Mouse (Mus musculus): Measurements from ENCODE around the gene Specc1.

Specc1 gene

DNA sequence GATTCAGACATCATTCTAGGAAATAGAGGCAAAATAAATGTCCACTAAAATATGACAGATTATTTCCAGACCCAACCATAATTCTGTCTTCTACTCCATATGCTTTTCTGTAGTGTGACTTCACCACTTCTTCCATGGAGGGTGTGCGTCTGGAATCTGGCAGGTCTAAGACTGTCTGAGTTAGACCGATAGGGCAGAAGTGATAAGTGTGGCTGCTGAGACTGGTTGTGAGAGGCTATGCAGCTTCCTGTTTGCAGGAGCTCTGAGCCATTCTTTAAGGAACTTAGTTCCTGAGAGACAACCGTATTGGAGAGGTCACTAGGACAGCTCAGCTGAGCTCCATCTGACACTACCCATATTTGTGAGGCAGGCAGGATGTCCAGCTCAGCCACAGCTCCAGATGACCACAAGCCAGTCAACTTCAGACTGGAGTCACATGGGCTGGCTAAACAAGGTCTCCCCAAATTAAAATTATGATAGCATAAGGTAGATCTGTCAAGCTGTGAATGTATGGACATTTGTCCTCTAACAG, 146.9 kb downstream of the Specc1 start:
- no peak for DNase-seq

DNA sequence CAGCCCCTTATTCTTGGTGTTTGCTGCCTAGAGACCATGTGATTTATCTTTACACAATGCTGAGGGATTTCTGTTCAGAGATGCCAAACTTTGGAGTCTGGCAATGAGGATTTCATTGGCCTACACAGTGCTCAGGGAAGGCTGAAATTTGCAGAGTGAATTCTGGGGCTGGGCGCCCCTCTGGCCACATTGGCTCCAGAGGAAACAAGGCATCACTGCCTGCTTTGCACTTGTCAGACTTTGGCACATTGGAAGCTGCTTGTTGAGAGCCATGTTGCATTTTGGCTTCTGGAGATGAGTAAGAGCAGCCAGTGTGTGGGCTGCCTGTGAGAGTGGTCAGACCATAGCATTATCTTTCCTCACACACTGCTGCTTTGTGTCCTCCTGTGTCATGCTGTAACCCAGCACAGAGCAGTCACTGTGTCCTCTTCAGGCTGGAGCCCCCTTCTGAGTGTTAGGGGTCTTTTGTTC, 149.9 kb downstream of the Specc1 start:
- no peak for DNase-seq

DNA sequence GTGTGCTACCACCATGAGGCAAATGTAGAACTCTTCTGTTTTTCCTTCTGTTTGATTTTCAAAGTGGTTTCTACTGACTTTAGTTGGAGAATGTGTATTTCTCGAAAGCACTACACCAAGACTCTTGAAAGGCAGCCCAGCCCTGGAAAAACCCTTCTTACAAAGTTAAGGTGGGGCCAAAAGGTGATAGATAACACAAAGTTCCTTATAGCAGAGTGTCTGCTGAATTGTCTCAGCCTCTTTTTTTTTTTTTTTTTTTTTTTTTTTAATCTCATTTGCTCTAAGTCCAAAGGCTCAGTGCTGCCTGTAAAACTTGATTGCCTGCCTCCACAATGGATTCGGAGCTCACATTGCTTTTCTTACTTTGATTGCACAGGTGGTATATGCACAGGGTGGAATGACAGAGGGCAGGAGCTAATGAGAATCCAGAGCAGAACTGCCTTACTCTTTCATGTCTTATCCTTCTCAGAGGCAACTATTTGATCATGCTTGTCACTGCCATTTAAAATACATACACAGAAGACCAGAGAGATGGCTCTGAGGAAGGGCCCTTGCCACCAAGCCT, 150.8 kb downstream of the Specc1 start:
- no peak for DNase-seq

DNA sequence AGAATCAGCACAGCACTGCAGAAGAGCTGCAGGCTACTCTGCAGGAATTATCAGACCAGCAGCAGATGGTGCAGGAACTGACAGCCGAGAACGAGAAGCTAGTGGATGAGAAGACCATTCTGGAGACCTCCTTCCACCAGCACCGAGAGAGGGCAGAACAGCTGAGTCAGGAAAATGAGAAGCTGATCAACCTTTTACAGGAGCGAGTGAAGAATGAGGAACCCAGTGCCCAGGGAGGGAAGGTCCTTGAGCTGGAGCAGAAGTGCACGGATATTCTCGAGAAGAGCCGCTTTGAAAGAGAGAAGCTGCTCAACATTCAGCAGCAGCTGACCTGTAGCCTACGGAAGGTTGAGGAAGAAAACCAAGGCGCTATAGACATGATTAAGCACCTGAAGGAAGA, 162.0 kb downstream of the Specc1 start:
- no peak for DNase-seq

DNA sequence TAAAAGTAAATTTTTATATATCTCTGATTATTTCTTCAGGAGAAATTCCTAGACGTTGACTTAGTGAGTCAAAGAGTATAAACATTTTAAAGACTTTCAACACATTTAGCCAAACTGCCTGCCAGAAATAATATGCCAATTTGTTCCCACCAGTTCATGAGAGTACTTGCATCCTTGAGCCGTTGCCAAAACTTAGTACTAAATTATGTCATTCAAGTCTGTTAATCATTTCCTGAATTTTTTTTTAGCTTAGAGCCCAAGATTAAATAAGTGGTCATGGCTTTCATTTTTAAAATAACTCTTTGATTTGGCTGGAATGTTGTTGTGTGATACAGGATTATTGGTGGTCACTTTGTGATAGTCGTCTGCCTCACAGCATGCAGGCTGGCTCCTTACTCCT, 163.3 kb downstream of the Specc1 start:
- no peak for DNase-seq

DNA sequence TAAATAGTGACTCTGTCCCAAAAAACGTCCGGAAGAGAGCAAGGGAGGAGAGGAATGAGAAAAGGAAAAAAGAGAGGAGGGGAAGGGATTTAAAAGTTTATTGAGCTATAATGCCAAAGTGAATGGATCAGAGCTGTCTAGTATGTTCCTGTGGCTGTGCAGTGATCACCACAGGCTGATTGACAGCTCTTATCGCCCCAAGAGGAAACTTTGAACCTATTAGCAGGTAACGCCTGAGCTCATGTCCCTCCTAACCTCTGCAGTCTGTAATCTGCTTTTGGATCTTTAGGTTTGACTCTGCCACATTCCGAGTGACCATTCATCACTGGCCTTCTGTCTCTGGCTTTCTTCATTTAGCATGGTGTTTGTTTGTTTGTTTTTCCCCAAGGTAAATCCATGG, 164.8 kb downstream of the Specc1 start:
- DNase-seq: no peak

DNA sequence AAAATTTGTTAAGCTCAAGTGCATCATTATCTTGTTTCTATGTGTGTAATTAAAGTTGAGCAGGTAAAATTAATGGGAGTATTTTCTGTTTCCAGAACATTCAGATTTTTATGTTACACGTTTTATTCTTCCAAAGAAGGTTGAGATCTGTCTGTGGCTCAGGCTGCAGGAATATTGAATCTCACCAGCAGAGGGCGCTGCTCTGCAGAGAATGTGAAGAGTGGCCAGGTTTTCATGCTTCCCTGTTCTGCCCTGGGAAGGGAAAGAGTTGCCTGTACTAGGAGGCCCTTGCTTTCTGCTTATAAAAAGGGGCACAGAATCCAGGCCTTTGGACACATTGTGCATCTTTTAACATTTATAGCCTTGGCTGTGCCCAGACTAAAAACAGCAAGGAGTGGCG, 171.1 kb downstream of the Specc1 start:
- peak; percentile 91 to 93 for DNase-seq

DNA sequence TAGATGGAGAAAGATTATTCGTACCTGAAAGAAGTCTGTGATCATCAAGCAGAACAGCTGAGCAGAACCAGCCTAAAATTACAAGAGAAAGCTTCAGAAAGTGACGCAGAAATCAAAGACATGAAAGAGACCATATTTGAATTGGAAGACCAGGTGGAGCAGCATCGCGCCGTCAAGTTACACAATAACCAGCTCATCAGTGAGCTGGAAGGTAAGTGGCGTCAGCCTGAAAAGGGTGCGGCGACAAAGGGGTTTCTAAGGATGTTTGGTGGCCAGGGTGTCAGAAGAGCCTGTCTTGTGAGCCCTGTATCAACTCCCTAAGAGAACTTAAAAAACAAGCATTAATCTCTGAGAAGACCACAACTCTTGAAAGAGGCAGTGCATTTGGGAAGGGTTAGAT, 171.6 kb downstream of the Specc1 start:
- no peak for DNase-seq

DNA sequence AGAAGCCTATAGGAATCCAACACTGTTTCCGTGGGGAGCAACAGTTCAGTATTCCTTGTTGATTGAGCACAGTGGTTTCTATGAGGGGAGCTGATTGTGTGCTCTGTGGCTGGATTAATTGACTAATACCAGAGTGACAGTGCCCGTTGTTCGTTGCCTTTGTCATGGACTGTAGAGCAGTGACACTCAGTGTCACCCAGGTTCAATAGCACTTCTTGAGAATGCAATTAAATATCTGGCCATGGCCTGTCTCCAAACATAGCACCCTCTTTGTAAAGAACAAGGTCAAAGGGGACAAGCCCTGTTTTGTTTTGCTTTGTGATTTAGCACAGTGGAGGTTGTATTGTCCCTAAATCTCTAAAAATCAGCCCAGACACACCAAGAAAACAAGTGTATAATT, 173.6 kb downstream of the Specc1 start:
- no peak for DNase-seq

DNA sequence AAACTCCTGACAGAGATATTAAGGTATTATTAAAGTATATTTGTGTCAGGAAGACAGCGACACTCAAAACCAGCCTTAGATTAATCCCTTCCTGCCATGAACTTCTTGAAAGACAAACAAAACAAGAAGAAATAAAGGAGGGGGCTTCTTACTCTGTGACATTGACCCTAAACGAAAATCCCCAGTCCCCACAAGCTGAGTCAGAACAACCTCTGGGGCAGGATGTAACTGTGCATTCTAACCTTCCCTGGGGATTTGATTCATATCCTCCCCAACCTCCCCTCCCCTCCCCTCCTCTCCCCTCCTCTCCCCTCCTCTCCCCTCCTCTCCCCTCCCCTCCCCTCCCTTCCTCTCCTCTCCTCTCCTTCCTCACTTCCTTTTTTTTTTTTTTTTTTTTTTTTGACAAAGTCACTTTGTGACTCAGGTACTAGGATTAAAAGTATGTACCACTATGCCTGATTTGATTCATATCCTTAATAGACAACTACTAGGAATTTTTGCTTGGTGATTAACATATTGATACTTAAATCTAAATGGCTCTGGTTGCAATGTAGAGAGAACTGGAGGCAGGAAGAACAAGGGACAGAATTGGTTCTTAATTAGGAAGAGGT, 174.2 kb downstream of the Specc1 start:
- no peak for DNase-seq

DNA sequence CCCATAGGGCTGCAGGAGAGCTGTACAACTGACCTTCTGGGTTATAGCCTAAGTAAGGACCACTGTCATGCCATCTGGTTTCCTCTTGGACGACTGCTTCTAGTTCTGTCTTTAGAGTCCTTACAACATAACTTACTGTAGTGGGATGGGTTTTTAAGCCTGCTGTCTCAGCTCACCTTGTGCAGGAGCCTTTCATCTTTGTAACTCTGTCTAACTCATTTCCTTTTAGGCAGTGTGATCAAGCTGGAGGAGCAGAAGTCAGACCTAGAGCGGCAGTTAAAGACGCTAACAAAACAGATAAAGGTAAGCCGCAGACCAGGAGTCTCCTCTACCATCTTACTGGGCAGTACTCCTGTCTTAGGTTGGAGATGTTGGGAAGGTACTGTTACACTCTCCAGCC, 175.0 kb downstream of the Specc1 start:
- DNase-seq: no peak

DNA sequence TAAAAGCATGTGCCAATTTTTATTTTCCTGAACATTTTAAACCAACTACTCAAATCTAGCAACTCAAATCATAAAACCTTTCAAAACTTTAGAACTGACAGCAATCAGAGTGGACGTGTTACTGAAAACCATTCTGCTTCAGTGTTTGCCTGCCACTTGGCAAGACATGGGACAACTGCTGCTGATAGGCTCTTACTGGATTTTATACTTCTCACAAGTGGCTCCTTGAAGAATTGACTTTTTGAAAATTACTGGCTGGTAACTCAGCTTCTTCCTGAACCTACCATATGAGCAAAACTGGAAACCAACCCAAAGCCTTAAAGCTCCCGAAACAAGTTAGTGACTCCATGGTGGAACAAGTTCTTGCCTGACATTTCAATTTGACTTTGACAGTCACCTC, 177.6 kb downstream of the Specc1 start:
- DNase-seq: no peak

DNA sequence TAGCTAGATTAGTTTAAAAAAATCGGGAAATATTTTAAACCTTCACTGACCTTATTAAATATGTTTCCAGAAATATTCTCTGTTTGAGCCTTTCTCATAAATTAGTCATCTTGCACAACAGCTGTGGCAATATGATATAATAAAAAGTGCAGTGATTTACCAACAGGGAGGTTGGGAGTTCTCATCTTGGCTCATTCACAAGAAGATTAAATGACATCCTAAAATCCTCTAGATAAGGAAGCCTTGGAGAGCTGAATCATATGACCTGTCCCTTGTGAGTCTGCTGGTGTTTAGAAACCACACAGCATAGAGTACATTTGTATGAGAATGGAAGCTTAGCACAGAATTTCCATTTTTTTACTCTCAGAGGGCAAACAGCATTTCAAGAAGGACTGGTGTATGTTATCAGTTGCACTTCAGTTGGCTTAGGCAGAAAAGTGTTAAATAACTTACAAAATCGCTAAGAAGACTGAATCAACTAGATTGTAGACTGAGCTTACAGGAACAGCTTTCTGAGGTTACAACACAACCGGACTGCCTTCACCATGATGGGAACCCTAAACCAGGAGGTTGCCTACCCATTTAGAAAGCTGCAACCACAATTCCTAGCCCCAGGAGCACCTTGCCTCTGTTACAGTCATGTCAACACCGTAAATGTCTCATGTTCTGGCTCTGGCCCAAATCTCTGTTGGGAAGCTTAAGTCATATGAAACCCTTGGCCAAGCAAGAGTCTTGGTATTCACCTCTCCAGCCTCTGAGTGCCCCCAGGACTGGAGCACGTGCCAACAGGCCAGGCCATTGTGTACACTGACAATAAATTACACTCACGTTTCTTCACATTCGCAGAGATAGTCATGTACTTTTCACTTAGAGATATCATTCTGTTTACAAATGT, 188.9 kb downstream of the Specc1 start:
- peak; percentile 39 to 46 for DNase-seq

DNA sequence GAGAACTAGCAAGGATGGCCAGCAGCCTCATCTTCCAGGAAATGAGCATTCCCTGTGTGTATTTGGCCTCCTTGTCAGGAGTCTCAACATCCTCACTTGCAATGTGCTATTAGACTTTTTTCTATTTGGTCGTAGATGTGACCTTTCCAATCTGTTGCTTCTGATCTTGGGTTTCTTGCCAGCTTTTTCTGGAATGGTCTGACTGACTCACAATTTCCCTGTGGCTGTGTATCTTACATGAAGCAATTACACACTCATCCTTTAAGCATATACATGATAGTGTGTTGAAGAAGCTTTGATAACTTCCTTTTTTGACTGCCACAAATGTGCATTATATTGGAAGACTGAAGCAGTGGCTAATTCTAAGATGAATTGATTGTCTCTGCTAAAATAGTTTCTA, 190.1 kb downstream of the Specc1 start:
- DNase-seq: no peak

DNA sequence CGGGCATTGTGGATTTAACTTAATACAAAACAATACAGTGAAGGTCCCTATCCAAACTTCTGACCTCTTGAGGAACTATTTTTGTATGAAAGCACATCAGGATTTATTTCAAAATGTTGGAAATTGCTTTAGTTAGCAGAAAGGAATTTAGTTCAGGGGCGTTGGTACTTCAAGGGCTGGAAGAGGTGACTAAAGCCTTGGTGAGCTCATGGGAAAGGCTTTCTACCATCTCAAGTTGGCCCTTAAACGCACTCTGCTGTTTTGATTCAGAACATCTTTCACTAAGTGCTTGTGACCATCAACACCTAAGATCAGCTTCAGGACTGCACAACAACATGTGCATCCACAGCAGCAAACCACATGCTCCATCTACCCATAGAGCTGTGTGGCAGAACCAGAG, 191.5 kb downstream of the Specc1 start:
- DNase-seq: no peak

DNA sequence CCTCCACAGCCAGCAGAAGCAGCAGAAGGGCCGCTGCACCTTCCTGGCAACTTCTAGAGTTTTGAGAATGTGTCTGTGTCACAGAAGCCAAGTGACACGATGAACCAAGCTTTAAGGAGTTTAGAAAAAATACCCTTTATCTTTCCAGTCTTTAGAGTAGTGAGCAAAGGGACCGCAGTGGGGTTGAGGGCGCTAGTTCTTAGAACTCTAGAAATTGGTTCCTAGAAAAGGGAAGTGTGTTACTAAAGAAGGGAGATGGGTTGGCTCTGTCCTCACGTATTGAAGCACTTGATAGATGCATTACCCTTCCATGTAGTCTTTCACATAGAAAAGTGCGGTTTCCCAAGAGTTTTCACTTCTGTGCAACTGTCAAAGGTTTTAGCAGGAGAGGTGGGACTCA, 191.9 kb downstream of the Specc1 start:
- DNase-seq: no peak

DNA sequence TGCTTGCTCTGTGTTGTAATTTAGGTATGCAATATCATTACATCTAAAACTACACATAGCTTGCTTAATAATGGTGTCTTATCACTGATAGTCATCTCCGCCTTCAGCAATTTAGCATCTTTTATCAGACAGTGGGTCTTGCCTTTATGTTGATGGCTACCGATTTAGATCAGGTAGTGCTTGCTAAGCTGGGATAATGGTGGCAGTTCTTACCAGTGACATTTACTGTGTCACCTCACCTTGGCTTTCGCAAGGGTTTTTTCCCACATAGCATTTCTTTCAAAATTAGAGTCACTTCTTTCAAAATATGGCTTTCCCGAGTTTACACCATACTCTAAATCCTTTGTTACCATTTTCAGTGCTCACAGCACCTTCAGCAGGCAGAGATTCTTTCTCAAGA, 196.5 kb downstream of the Specc1 start:
- DNase-seq: no peak

DNA sequence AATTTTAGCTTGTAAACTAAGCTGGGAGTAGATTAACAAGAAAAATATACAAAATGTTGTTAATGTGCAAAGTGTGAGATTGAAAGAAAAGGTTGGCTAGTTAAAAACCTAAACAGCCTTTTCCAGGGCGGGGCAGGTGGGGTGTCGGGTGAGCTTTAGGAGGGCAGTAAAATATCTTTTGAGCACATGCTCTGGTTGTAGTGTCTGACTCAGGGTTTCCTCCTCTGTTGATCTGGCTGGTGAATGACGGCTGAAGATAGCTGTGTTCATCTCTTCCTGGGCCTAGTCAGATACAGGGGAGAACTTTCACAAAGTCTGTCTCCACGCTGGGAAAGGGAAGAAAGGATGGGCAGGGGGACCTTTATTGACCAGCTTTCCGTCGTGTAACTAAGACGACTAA, 203.2 kb downstream of the Specc1 start:
- no peak for DNase-seq

DNA sequence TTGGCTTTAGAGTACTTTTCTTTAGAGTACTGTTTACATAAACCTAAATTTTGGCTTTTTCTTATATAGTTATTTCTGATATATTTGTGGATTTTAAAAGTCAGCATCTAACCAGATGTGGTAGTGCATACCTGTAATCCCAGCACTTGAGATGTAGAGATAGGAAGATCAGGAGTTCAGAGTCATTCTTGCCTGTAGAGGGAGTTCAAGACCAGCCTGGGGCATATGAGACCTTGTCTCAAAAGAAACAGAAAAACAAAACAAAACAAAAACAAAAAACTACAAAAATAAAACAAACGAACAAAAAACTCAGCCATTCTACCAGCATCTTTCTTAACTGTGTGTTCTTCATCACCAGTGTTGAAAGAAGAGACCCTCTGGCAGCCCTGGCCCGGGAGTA, 204.9 kb downstream of the Specc1 start:
- DNase-seq: no peak

DNA sequence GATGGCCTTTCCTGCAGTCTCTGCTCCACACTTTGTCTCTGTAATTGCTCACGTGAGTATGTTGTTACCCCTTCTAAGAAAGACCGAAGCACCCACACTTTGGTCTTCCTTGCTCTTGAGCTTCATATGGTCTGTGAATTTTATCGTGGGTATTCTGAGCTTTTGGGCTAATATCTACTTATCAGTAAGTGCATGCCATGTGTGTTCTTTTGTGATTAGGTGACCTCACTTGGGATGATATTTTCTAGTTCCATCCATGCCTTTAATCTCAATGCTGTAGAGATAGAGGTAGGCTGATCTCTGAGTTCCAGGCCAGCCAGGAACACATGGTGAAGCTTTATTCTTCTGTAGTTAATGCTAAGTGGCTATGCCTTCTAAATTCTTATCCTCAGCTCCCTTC, 207.8 kb downstream of the Specc1 start:
- no peak for DNase-seq

DNA sequence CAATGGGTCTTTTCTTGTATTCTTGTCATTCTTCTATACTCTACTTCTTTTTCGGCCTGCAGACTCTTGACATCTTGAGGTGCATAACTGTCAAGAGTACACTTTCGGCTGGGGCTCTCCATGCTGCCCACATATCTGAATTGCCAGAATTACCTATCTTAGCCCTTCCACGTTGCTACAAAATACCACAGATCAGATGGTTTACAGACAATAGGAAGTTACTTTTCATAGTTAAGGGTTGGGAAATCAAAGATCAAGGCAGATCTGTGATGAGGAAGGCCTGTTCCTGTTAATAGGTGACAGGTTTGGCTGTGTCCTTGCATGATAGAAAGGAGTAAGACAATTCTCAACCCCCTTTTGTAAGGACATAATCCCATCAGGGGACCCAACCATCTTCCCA, 209.9 kb downstream of the Specc1 start:
- DNase-seq: no peak

DNA sequence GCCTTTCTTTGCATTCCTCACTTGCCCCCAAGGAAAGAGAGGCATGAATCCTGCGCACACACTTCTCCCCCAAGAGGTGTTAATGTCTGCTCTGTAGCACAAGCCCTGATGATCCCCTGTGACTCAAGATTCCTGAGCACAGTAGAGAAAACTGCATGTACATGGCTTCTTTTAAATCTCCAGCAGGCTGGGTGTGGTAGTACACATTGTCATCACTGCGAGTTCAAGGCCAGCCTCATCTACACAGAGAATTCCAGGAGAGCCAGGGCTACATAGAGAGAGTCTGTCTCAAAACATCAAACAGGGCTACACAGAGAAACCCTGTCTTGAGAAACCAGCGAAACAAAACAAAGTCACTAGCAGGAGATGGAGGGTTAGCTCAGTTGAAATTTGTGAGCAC, 211.6 kb downstream of the Specc1 start:
- DNase-seq: no peak

DNA sequence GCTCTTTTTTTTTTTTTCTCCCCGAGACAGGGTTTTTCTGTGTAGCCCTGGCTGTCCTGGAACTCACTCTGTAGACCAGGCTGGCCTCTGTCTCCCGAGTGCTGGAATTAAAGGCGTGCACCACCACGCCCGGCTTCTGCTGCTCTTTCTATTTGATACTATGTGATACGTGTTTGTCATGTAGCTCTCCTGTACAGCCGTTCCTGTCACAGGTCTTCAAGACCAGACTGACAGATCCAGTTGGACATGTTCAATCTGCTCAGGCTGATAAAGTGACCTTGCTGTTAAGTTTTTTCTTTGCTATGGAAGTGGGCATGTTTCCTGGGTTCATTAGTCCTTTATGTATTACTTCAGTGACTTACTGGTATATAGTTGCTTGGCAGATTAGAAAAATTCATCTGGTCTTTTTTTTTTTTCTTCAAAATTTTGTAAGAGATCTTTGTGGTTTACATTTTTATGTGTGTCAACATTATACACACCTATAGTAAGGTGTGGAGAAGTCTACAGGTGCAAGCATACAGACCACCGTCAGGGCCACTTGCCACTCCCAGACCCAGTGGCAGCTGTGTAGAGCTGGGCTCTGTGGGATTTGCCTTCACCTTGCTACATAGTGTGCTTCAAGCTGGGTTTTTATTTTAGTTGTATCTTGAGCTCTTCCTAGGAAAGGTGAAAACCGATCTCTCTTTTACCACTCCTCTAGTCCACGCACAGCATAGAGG, 221.0 kb downstream of the Specc1 start:
- no peak for DNase-seq
